Mouse (Mus musculus) CH12.LX (cell line): ENCODE data around the gene Gng2. TPM values are rescaled to one million over a fixed set of nuclear protein-coding genes. Genes with fewer than 3 reads are reported as not detected.

ENCODE experiments used
- DNase-seq: peaks from one replicate; pipeline ENCODE4 v3.0.0-alpha.2; 2013; ENCODE audit errors: extremely low read depth
- H3K27ac ChIP-seq: 2 replicates; pipeline ENCODE4 v1.5.1; 2012; ENCODE audit warnings: low read depth, mild to moderate bottlenecking, control low read depth, moderate library complexity; ENCODE audit not compliant: insufficient read depth
- H3K27me3 ChIP-seq: replicated peaks from 2 replicates; pipeline ENCODE3; 2012; ENCODE audit warnings: inconsistent platforms
- H3K36me3 ChIP-seq, 2 experiments: replicated peaks in 1 of 2; 2 replicates each; pipeline versions ENCODE3 to v1.6.1; 2012; ENCODE audit warnings: inconsistent platforms in 1 of 2, low read length in 1 of 2, mild to moderate bottlenecking in 1 of 2, mixed read lengths in 1 of 2, moderate library complexity in 1 of 2; ENCODE audit not compliant: control insufficient read depth in 1 of 2, insufficient read depth in 1 of 2
- H3K4me1 ChIP-seq, 2 experiments: 2 replicates each; pipeline ENCODE4 v1.6.1; 2012; ENCODE audit warnings: inconsistent platforms in 1 of 2, moderate library complexity in 1 of 2; ENCODE audit not compliant: insufficient read depth in 2 of 2, control insufficient read depth in 1 of 2
- H3K4me2 ChIP-seq: 2 replicates; pipeline ENCODE4 v1.6.1; 2012; ENCODE audit warnings: low read depth, mild to moderate bottlenecking, control low read depth; ENCODE audit not compliant: poor library complexity, insufficient read depth, severe bottlenecking
- H3K4me3 ChIP-seq, 3 experiments: fragments of 150-350 bp in 1 of 3; sonication (generic) in 1 of 3; replicated peaks in 1 of 3; 2 replicates each; pipeline versions ENCODE3 to v1.5.1; 2011 to 2012; ENCODE audit warnings: low read depth in 2 of 3, low read length in 2 of 3, mild to moderate bottlenecking in 2 of 3, moderate library complexity in 2 of 3, control low read depth in 1 of 3, improper control_type of control experiment in 1 of 3, inconsistent platforms in 1 of 3, mixed read lengths in 1 of 3; ENCODE audit not compliant: poor library complexity in 1 of 3
- H3K79me2 ChIP-seq: replicated peaks from 2 replicates; pipeline ENCODE4 v1.6.1; 2012; ENCODE audit warnings: mild to moderate bottlenecking, moderate library complexity; ENCODE audit not compliant: control insufficient read depth, poor library complexity, insufficient read depth, severe bottlenecking; ENCODE audit errors: extremely low read depth
- H3K9ac ChIP-seq: 2 replicates; pipeline ENCODE4 v1.6.1; 2012; ENCODE audit warnings: low read depth, mild to moderate bottlenecking, control low read depth, moderate library complexity; ENCODE audit not compliant: insufficient read depth
- H3K9me3 ChIP-seq: replicated peaks from 2 replicates; pipeline ENCODE3; 2012; ENCODE audit warnings: low read length, inconsistent platforms, mixed read lengths
- CHD2 ChIP-seq: IDR thresholded peaks from 2 replicates; pipeline ENCODE4 v1.6.1; 2011; ENCODE audit warnings: low read length, improper control_type of control experiment
- CTCF ChIP-seq, 2 experiments: IDR thresholded peaks in 1 of 2; conservative IDR thresholded peaks in 1 of 2; 2 replicates each; pipeline ENCODE4 v1.5.1; 2011 to 2012; ENCODE audit warnings: low read depth in 2 of 2, low read length in 2 of 2, improper control_type of control experiment in 1 of 2, inconsistent platforms in 1 of 2, mild to moderate bottlenecking in 1 of 2, moderate library complexity in 1 of 2
- ELF1 ChIP-seq: IDR thresholded peaks from 2 replicates; pipeline ENCODE4 v1.6.1; 2014; ENCODE audit warnings: low read depth, mild to moderate bottlenecking, inconsistent platforms, low read length, improper control_type of control experiment
- HCFC1 ChIP-seq: IDR thresholded peaks from 2 replicates; pipeline ENCODE4 v1.6.1; 2012; ENCODE audit warnings: low read depth, mild to moderate bottlenecking, inconsistent platforms, low read length, improper control_type of control experiment
- IRF4 ChIP-seq: IDR thresholded peaks from 2 replicates; pipeline ENCODE4 v1.6.1; 2014; ENCODE audit warnings: low read depth, mild to moderate bottlenecking, inconsistent platforms, low read length, improper control_type of control experiment
- MAFK ChIP-seq: IDR thresholded peaks from 2 replicates; pipeline ENCODE4 v1.6.1; 2011; ENCODE audit warnings: low read length, improper control_type of control experiment; ENCODE audit not compliant: insufficient replicate concordance
- NELFE ChIP-seq: IDR thresholded peaks from 2 replicates; pipeline ENCODE4 v1.6.1; 2011; ENCODE audit warnings: low read depth, low read length, improper control_type of control experiment
- POLR2A ChIP-seq: IDR thresholded peaks from 2 replicates; pipeline ENCODE4 v1.6.1; 2011; ENCODE audit warnings: low read depth, mild to moderate bottlenecking, improper control_type of control experiment, low read length
- SIN3A ChIP-seq: IDR thresholded peaks from 2 replicates; pipeline ENCODE4 v1.6.1; 2012; ENCODE audit warnings: low read length, improper control_type of control experiment, inconsistent platforms
- ZKSCAN1 ChIP-seq: IDR thresholded peaks from 2 replicates; pipeline ENCODE4 v1.6.1; 2012; ENCODE audit warnings: low read depth, inconsistent platforms, low read length, improper control_type of control experiment, borderline replicate concordance
- ZMIZ1 ChIP-seq: IDR thresholded peaks from 2 replicates; pipeline ENCODE4 v1.6.1; 2012; ENCODE audit warnings: low read depth, mild to moderate bottlenecking, inconsistent platforms, low read length, improper control_type of control experiment
- dilution Hi-C: fragments of 300-500 bp; cut with MboI; formaldehyde crosslinking; loops from 2 replicates; pipeline ENCODE4 v1.14.3; 2020; ENCODE audit warnings: low sequenced_read_pairs; ENCODE audit not compliant: extremely low pct_unique_long_range_greater_than_20kb, extremely low pct_ligation_motif_present
- in situ Hi-C: fragments of 300-500 bp; cut with MboI; formaldehyde crosslinking; loops from 3 replicates; pipeline ENCODE4 v1.14.3; 2019; ENCODE audit warnings: low sequenced_read_pairs, low pct_ligation_motif_present, low pct_unique_long_range_greater_than_20kb, mixed read lengths
- polyA plus RNA-seq: library from polyadenylated mRNA; unstranded; fragments of >175 nt; gene quantifications from 2 replicates; pipeline ENCODE4 v1.2.1, GENCODE M21; 2012; ENCODE audit warnings: low read depth; ENCODE audit not compliant: insufficient read length
- total RNA-seq, 2 experiments: library from RNA; depleted of rRNA; stranded (reverse); fragments of 300-350 nt in 1 of 2; fragments of >200 nt in 1 of 2; gene quantifications; 2 replicates each; pipeline ENCODE4 v1.2.3; 2012 to 2014

Gng2 gene
- total RNA-seq (2012; rRNA removed) (62.9 and 63.4 TPM in 2 replicates), total RNA-seq (2014; rRNA removed) (61.8 and 67.7 TPM in 2 replicates), polyA plus RNA-seq (52.1 and 70.0 TPM in 2 replicates)

DNA sequence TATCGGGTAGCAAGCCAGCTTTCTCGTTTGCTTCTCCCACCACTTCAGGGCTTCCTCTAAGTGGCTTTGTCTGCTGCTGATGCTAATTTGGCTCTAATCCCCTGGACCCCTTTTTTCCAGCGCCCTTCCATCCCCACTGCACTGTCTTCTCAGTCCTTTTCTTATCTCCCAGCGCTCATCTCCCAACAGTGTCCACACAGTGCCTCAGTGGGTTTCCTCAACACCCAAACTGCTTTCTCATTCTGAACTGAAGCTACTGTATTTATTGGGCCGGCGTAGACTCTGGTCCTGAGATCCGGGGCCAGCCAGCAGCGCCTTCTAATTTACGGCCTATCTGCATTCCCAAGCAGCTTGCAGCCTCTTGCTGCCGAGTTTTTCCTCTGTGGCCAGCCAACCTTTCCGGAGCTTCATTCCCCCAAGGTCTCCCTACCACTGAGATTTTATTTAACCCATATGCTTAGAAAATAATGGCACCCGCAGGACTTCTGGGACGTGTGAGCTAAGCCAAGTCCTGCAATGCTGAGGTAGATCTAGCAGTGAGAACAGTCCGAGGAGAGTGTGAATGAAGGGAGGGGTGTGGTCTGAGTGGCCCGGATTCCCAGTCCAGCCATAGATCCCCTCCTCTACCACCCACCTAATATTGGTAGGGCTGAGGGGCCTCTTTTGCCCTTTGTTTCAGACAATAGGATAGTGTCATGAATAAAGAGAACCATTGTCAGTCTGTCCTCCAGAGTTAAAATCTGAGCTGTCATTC lies at the start of gene Gng2:
Gng2 (minus strand) TSS at position 357 of the 754 bp plus-strand sequence.
- DNase-seq = no peak
- in situ Hi-C loops (loop anchor here (10.0 kb wide), 1 partner anchor 87 kb away; no protein-coding TSS in a partner anchor), dilution Hi-C loops (no loop called here)
- H3K4me3 ChIP-seq = peak within 1 kb of the TSS; percentile 66 to 97 (median 91)
- no peaks in the 10 kb centered on the region for H3K27me3 ChIP-seq
- no peaks in the 10 kb centered on the region for H3K9me3 ChIP-seq
- peaks cover 22% of the 10 kb centered on the region for H3K79me2 ChIP-seq
- TF ChIP-seq MAFK (no peak), ZKSCAN1 (no peak)
- peak within 1 kb of the TSS; percentile 60; the same call in 1 of the 2 replicates for H3K27ac ChIP-seq
- H3K4me2 ChIP-seq = peak within 1 kb of the TSS; percentile 96
- peak within 1 kb of the TSS; percentile 96 for H3K9ac ChIP-seq
- peaks cover 0 to 4% of the 10 kb centered on the region in 2 experiments for H3K36me3 ChIP-seq
- peaks cover 9 to 29% of the 10 kb centered on the region in 2 experiments for H3K4me1 ChIP-seq

DNA sequence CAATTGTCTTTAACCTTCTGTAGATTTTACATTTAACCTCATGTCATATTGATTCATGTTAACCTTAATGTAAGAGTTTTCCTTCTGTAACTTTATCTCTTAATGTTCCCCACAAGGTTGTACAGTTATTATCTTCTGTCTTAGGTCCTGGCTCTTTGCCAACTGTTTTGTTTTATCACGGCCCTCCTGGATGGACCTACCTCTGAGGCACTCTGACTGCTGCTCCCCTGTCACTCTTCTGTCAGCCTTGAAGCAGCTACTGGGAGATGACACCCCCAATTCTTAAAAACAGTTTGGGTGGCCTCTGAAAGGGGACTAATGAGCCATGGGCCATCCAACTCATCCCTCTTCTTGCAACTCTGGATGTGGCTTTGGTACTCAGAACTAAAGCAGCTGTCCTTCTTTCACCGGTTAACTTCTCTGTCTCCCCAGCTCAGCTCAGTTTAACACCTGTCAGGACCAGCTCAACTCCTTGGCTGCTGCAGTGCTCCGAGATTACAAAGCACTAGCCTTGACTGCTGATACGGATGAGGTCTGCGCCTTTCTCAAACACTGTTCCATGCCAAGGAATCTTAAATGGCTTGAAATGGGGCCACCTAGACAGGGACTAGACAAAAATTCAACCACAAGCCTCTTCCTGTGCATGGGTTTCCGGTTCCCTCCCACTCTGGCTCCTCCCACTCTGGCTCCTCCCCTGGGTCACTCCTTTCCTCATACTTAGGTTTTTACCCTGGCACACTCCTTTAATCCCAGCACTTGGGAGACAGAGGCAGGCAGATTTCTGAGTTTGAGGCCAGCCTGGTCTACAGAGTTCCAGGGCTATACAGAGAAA lies 47.7 kb upstream of the Gng2 start:
- Histone ChIP-seq H3K4me1 (peaks cover 8 to 16% of the 10 kb centered on the region in 2 experiments; a peak in 3 of 4 replicates), H3K36me3 (no peaks in the 10 kb centered on the region), H3K27me3 (no peaks in the 10 kb centered on the region), H3K79me2 (no peaks in the 10 kb centered on the region)
- TF ChIP-seq CHD2 (no peak), NELFE (0 out of 2 replicates have a peak, but pooled peaks have one; percentile 39), ELF1 (peak; percentile 80), SIN3A (peak; percentile 49; the same call in 1 of the 2 replicates), ZMIZ1 (no peak), HCFC1 (peak; percentile 18; the same call in 1 of the 2 replicates), POLR2A (peak; percentile 69), IRF4 (peak; percentile 37; the same call in 1 of the 2 replicates), CTCF (conservative IDR thresholded peaks at IDR 0.05 in 1 of 2, IDR thresholded peaks at IDR 0.05 in 1 of 2; ENCODE audit: low read depth in 2 of 2, low read length in 2 of 2) (no peak)
- TF ChIP-seq, all 38 proteins: peak for 6
- Histone ChIP-seq H3K4me3 (peak overlapping the region; percentile 58 to 67 (median 62)), H3K9me3 (no peaks in the 10 kb centered on the region), H3K4me2 (peak overlapping the region; percentile 98), H3K27ac (peak overlapping the region; percentile 36; the same call in 1 of the 2 replicates), H3K9ac (peak overlapping the region; percentile 86)
- dilution Hi-C loops = no loop called here
- DNase-seq = peak; percentile 86
- in situ Hi-C loops = no loop called here
